Mouse (Mus musculus) left cerebral cortex, adult 2 months (tissue): ENCODE results near the gene Igtp. TPM values are rescaled to one million over a fixed set of nuclear protein-coding genes. Genes with fewer than 3 reads are reported as not detected.
"Not testable (repeated sequence)": the region's sequence is repeated elsewhere in the genome, so short reads cannot be mapped to it uniquely, and the experiment has no call there.

Experiments used
- DNase-seq, 2 experiments: peaks; one replicate each; pipeline ENCODE4 v3.0.0; 2021 to 2022; ENCODE audit warnings: low spot score in 2 of 2, mixed read lengths in 1 of 2; ENCODE audit errors: extremely low spot score in 1 of 2
- H3K27ac ChIP-seq: fragments of 200-600 bp; 2 replicates; pipeline ENCODE4 v1.8.1; 2022
- H3K4me3 ChIP-seq: fragments of 200-600 bp; 2 replicates; pipeline ENCODE4 v1.8.1; 2022
- CTCF ChIP-seq: fragments of 200-600 bp; IDR thresholded peaks from 2 replicates; pipeline ENCODE4 v1.8.1; 2022; ENCODE audit warnings: antibody characterized with exemption, mild to moderate bottlenecking, moderate library complexity
- intact Hi-C: fragments of 180-260 bp; cut with DNase I; formaldehyde crosslinking; loops from one replicate; pipeline ENCODE4 v1.15.1; 2025
- total RNA-seq, 2 experiments: library from RNA; stranded (reverse); gene quantifications; 2 replicates each; pipeline ENCODE4 v1.2.3; 2021

Igtp gene
- total RNA-seq, 2 experiments from 2014 or later, result 3.6 to 4.2 TPM

DNA sequence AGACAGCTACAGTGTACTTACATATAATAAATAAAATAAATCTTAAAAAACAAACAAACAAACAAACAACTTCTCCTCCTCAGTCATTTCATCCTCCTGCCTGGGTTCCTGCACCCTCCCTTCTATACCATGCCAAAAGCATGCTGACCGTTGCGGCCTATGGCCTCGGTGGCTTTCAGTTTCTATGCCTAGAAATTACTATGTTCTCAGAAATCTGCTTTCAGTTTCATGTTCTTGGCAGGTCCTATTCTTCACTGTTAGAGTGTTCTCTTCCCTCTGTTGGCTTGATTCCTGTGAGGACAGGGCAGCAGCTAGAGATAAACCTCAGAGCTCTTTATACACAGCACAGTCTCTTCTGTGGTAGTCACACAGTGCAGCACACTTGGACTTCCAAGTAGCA, 15.8 kb upstream of the Igtp start:
- no peak for TF ChIP-seq CTCF
- intact Hi-C loops, result no loop called here
- Histone ChIP-seq H3K27ac (no peak overlapping the region), H3K4me3 (no peak overlapping the region)
- no peak for DNase-seq

DNA sequence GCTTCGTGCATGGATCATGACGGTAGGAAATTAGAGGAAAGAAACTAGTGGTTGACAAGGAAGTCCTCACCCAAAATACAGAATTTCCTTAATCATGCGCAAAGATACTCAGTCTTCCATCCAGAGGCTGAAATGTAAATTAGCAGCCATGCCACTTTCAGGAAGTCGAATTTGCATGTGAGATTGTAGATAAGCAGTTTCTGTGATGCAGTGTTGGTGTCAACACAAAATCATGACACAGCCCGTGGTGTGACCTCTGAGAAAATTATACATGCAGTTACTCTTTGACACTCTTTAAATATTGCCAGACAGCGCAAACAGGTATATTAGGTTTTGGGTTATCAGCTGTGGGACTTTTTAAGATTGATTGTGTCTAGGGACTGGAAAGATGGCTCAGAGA, 9.7 kb upstream of the Igtp start:
- Histone ChIP-seq H3K27ac (no peak overlapping the region), H3K4me3 (no peak overlapping the region)
- no peak for DNase-seq
- intact Hi-C loops, result no loop called here
- no peak for TF ChIP-seq CTCF

GRCm38 (mm10) chr11:58193326-58193725, 6.0 kb upstream of the Igtp start:
- no peak for TF ChIP-seq CTCF

DNA sequence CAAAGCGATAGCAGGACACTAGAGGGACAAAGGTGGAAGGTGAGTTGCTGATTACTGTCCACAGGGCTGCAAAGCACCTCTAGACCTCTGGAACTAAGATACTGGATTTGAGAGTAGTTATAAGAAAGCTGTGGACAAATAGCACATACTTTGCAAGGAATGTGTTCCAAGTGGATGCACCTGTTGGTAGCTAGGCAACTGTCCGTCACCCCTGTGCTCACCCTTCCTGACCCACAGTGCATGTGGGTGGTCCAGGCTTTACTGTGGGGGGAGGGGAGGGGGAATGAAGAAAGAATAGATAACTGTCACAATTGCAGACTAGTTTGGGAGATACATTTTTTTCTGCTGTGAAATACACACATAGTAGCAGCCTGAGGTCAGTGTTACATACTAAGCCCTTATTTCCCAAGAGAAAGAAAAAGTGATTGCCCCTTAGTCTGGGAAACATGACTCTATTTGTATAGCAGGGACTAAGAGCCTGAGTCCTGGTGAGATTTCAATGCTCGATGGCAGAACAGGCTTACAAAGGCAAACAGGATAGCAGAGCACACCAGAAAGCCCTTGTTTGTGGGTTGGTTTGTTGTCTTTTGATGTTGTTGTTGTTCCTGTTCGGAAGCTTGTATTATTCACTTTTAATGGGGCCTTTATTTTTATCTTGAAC, 5.4 kb upstream of the Igtp start:
- intact Hi-C loops, result no loop called here
- no peak for TF ChIP-seq CTCF
- Histone ChIP-seq H3K27ac (no peak overlapping the region; the same call in 1 of the 2 replicates), H3K4me3 (no peak overlapping the region)
- no peak for DNase-seq

More at GRCm38 (mm10) chr11:58193326-58193725, 6.0 kb upstream of the Igtp start:
- Histone ChIP-seq H3K27ac (no peak overlapping the region; the same call in 1 of the 2 replicates), H3K4me3 (no peak overlapping the region)
- intact Hi-C loops, result no loop called here
- no peak for DNase-seq

- TF ChIP-seq CTCF, result no peak
- intact Hi-C loops, result loop anchor here (5.0 kb wide), 1 partner anchor 104 kb away; no protein-coding TSS in a partner anchor
- Histone ChIP-seq H3K4me3 (peak overlapping the region; percentile 82), H3K27ac (no peak overlapping the region)
- no peak for DNase-seq
Measured at GRCm38 (mm10) chr11:58198663-58199062, 693 bp upstream of the Igtp start.

DNA sequence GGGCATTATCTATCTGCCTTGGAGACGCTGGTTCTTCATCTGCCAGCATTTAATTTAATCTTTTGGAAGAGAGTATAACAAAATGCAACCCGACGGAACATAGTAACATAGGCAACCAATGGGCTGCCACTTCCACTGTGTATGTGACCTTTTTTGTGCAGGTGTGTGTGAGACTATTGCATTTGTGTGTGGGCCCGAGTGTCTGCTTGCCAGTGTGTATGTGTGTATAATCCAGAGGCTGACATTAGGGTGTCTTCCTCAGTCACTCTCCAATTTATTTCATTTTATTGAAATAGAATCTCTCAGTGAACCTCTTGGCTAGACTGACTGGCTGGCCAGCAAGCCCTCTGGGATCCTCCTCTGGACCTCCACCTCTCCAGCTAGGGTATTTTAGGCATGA, 870 bp downstream of the Igtp start:
- intact Hi-C loops, result no loop called here
- TF ChIP-seq CTCF, result no peak
- no peak for DNase-seq
- H3K4me3 ChIP-seq, result peak overlapping the region; percentile 82; the same call in 1 of the 2 replicates
- H3K27ac ChIP-seq, result no peak overlapping the region

DNA sequence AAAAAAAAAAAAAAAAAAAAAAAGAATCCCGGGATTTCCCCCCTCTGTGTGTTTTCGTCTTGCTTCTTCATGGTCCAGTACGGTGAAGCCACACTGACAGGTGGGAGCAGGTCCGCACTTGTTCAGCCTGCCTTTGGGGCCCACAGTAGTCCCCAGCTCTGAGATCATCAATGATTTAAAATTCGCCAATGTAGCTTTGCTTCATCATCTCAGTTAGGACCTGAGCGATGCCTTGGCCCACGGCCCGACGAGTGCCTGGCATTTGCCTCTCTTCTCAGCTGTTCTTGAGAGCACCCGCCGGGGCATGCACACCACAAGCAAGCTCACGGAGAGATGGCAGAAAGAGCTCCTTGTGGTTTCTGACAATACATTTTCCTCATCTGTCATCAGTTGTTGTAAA, 1.7 kb downstream of the Igtp start:
- Histone ChIP-seq H3K4me3 (no peak overlapping the region), H3K27ac (no peak overlapping the region)
- intact Hi-C loops, result no loop called here
- DNase-seq, result no peak
- TF ChIP-seq CTCF, result no peak

GRCm38 (mm10) chr11:58210321-58210886, 11.0 kb downstream of the Igtp start:
- intact Hi-C loops, result no loop called here
- no peak overlapping the region for H3K27ac ChIP-seq
- no peak for DNase-seq
- H3K4me3 ChIP-seq, result no peak overlapping the region
- TF ChIP-seq CTCF, result no peak

DNA sequence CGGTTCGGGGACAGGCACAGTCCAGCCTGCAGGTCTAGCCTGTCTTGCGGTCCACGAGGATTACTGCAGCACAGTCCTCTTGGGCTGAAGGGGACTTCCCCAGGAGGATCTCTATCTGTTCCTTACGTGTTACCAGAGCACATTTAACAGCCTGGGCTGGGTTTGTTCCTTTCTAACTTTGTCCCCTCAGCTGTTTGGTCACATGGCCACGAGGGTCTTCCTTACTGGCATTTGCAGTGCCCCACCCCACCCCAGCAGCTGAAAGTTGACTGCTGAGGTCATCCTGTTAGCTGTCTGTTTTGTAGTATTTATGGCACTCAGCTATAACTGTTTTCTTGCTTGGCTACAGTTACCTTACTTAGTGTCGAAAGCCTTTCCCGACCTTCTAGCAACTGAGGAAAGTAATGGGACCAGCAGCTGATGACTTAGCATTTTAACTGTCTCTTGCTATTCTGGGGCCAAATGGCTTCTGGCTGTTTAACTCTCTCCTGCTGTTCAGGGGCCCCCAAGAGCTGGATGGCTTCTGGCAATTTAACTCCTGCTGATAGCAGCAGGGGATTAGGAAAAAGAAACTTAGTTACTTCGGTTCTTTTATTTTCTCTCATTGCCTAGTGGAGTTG, 11.8 kb downstream of the Igtp start:
- DNase-seq, result no peak
- H3K4me3 ChIP-seq, result no peak overlapping the region
- H3K27ac ChIP-seq, result no peak overlapping the region
- TF ChIP-seq CTCF, result no peak
- intact Hi-C loops, result no loop called here

- Histone ChIP-seq H3K4me3 (no peak overlapping the region), H3K27ac (no peak overlapping the region)
- no peak for TF ChIP-seq CTCF
- intact Hi-C loops, result no loop called here
- no peak for DNase-seq
Measured at GRCm38 (mm10) chr11:58211682-58212067, 12.3 kb downstream of the Igtp start.

GRCm38 (mm10) chr11:58213673-58214342, 14.5 kb downstream of the Igtp start:
- no peak for DNase-seq
- no peak for TF ChIP-seq CTCF
- intact Hi-C loops, result no loop called here
- Histone ChIP-seq H3K4me3 (no peak overlapping the region), H3K27ac (no peak overlapping the region)

GRCm38 (mm10) chr11:58214391-58215048, 15.2 kb downstream of the Igtp start:
- intact Hi-C loops, result no loop called here
- TF ChIP-seq CTCF, result no peak
- H3K27ac ChIP-seq, result peak overlapping the region; percentile 18; the same call in 1 of the 2 replicates
- DNase-seq, result peak; percentile 25 to 32
- H3K4me3 ChIP-seq, result peak overlapping the region; percentile 43

DNA sequence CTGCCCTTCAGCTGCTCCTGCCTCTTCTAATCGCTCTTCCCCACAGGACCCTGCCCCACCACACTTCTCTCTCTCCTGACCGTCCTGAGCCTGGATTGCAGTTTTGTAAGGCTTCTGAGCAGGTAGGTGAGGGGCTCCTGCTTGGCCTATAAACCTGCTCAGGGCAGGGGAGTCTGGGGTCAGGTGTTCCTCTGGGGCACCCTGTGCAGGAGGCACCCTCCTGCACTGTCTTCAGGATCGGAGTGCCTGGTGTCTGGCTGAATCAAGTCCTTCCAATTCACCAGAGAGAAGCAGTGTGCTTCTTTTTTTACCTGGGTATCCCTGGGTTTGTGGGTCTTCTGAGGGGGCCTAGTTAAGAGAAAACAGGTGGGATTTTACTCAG, 15.7 kb downstream of the Igtp start:
- H3K4me3 ChIP-seq, result peak overlapping the region; percentile 43
- DNase-seq, H3K27ac ChIP-seq, intact Hi-C loops: not testable (repeated sequence)
